Comparison of ENCODE assay signal across 8 mouse cellular contexts in the genomic region with DNA sequence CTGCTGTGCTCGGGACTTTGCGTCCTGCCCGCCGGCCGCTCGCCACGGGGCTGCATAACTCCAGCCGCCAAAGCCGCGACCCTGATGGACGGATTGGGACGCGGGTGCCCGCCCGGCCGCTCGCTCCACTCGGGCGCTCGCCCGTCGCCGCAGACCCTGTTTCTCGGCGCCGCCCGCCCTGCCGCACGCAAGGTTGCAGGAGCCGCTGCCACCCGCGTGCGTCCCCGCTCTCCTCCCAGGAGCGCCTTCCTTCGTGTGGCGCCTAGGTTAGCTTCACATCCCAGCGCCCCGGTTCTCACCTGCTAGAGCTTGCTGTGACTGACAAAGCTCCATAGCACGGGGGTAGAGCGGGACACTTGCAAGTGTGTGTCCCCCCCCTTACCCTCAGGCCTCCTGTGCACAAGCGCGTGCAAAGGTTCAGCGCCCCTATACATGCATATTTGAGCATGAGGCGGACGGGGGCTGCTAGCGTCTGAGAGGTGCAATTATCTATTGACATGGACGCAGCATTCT. TPM values are rescaled to one million over a fixed set of nuclear protein-coding genes. Genes with fewer than 3 reads are reported as not detected.
DNase-seq lines count a peak whose midpoint lies in the region; ATAC-seq and TF ChIP-seq lines count a peak whose summit lies in the region.

A gene (minus strand): TSS at position 157 of the 513 bp plus-strand sequence.

- peak within 1 kb of the TSS; percentile 94 for H3K4me2 ChIP-seq in intestine, postnatal 0 days (replicated peaks; ENCODE audit: low read depth)
- peak within 1 kb of the TSS; percentile 88 for H3K4me2 ChIP-seq in limb, embryonic 12.5 days
- H3K4me2 ChIP-seq in midbrain, embryonic 13.5 days (replicated peaks), result peak within 1 kb of the TSS; percentile 83

- ATAC-seq in granulocyte monocyte progenitor cell, adult 5-6 weeks (replicated peaks; ENCODE audit: poor library complexity, severe bottlenecking), result peak; percentile 15; the same call in 1 of the 2 replicates
- ATAC-seq in intestine, postnatal 0 days, result peak; percentile 30; the same call in 1 of the 2 replicates
- peak; percentile 17; the same call in 1 of the 2 replicates for ATAC-seq in limb, embryonic 12.5 days (ENCODE audit: insufficient number of reproducible peaks, insufficient read depth, low FRiP score, low TSS enrichment, low read depth)
- ATAC-seq in midbrain, embryonic 13.5 days, result peak; percentile 64

- H3K27me3 ChIP-seq in intestine, postnatal 0 days (replicated peaks; ENCODE audit: control insufficient read depth, insufficient read depth, low read length), result no peaks in the 10 kb centered on the region
- no peaks in the 10 kb centered on the region for H3K27me3 ChIP-seq in limb, embryonic 12.5 days
- H3K27me3 ChIP-seq in midbrain, embryonic 13.5 days, result no peaks in the 10 kb centered on the region

- H3K4me1 ChIP-seq in intestine, postnatal 0 days (replicated peaks; ENCODE audit: control insufficient read depth, insufficient read depth, low read length), result 0 out of 2 replicates have a peak, but pooled peaks cover 4% of the 10 kb centered on the region
- peaks cover 21% of the 10 kb centered on the region for H3K4me1 ChIP-seq in limb, embryonic 12.5 days (replicated peaks)
- H3K4me1 ChIP-seq in midbrain, embryonic 13.5 days (replicated peaks), result peaks cover 22% of the 10 kb centered on the region

- TF ChIP-seq CTCF in intestine, postnatal 0 days (IDR thresholded peaks at IDR 0.05; ENCODE audit: low read depth), result no peak

- H3K27ac ChIP-seq in intestine, postnatal 0 days (ENCODE audit: low read depth, low read length), result peak within 1 kb of the TSS; percentile 68
- H3K27ac ChIP-seq in limb, embryonic 12.5 days, result peak within 1 kb of the TSS; percentile 93
- H3K27ac ChIP-seq in midbrain, embryonic 13.5 days, result peak within 1 kb of the TSS; percentile 91

- peak within 1 kb of the TSS; percentile 67 for H3K9ac ChIP-seq in intestine, postnatal 0 days (ENCODE audit: low read depth, low read length)
- H3K9ac ChIP-seq in limb, embryonic 12.5 days (replicated peaks), result peak within 1 kb of the TSS; percentile 74
- H3K9ac ChIP-seq in midbrain, embryonic 13.5 days (replicated peaks), result peak within 1 kb of the TSS; percentile 82

- no peaks in the 10 kb centered on the region for H3K9me3 ChIP-seq in intestine, postnatal 0 days (ENCODE audit: control insufficient read depth)
- H3K9me3 ChIP-seq in limb, embryonic 12.5 days, result no peaks in the 10 kb centered on the region
- no peaks in the 10 kb centered on the region for H3K9me3 ChIP-seq in midbrain, embryonic 13.5 days

- under 1% methylated on average over 47 of the region's 48 CpGs for WGBS in intestine, postnatal 0 days
- 2% methylated on average over 35 of the region's 48 CpGs for WGBS in limb, embryonic 12.5 days
- WGBS in midbrain, embryonic 13.5 days, result under 1% methylated on average over 35 of the region's 48 CpGs

- H3K36me3 ChIP-seq in intestine, postnatal 0 days (ENCODE audit: control insufficient read depth, insufficient read depth), result peaks cover 34% of the 10 kb centered on the region
- H3K36me3 ChIP-seq in limb, embryonic 12.5 days, result peaks cover 61% of the 10 kb centered on the region
- peaks cover 58% of the 10 kb centered on the region for H3K36me3 ChIP-seq in midbrain, embryonic 13.5 days

- H3K4me3 ChIP-seq in intestine, postnatal 0 days (ENCODE audit: low read depth, low read length), result peak within 1 kb of the TSS; percentile 77
- H3K4me3 ChIP-seq in limb, embryonic 12.5 days (replicated peaks), result peak within 1 kb of the TSS; percentile 88
- H3K4me3 ChIP-seq in midbrain, embryonic 13.5 days (replicated peaks), result peak within 1 kb of the TSS; percentile 92

- peak; percentile 77 for DNase-seq in 3134 (ENCODE audit: extremely low read depth, insufficient read length, low spot score)
- DNase-seq in adrenal gland, adult 2 months, result peak; percentile 90
- DNase-seq in embryo, embryonic 9.5 days (ENCODE audit: extremely low spot score), result peak; percentile 83
- DNase-seq in spleen, adult 18-20 months, result peak; percentile 54 to 76

RNA-seq across cellular contexts. Expression of the gene that starts here (rescaled TPM):
- 10 to 100 TPM; 18.7 to 23.9 TPM for total RNA-seq in adrenal gland, adult 2 months (2021)
- 62.2 and 69.6 TPM in 2 replicates for polyA plus RNA-seq in adrenal gland, adult 2 months (2012; rRNA removed)
- 24.3 and 36.5 TPM in 2 replicates for total RNA-seq in granulocyte monocyte progenitor cell, adult 5-6 weeks (2014; fragmentation: Nextera tagmentation)
- total RNA-seq in granulocyte monocyte progenitor cell, adult 5-6 weeks (2017), result 12.2 and 13.4 TPM in 2 replicates
- 8.3 and 8.6 TPM in 2 replicates for polyA plus RNA-seq in intestine, postnatal 0 days (2015; fragmentation: Nextera tagmentation; extraction: Ambion mirVana)
- polyA plus RNA-seq in limb, embryonic 12.5 days (2016; fragmentation: Nextera tagmentation; extraction: Ambion mirVana), result 29.2 and 32.8 TPM in 2 replicates
- 26.4 and 28.3 TPM in 2 replicates for polyA plus RNA-seq in midbrain, embryonic 13.5 days (2015; fragmentation: Nextera tagmentation; extraction: Ambion mirVana)

Comparison
In these comparisons a context has a peak if more than half of its experiments do, and no peak if none do; other contexts are left out.
1. Peak in every context shown above with its lines: DNase-seq, ATAC-seq, H3K4me3 ChIP-seq and H3K27ac ChIP-seq.